Mouse (Mus musculus) intestine, postnatal 0 days (tissue): ENCODE data around the gene Ccdc107. TPM values are rescaled to one million over a fixed set of nuclear protein-coding genes. Genes with fewer than 3 reads are reported as not detected.

ENCODE experiments used
- ATAC-seq: fragments of 200-750 bp; cut with Nextera tagmentation; 2 replicates; pipeline ENCODE4 v1.8.0; 2017; ENCODE audit warnings: mild to moderate bottlenecking, moderate TSS enrichment, moderate library complexity
- H3K27ac ChIP-seq: fragments of 300-500 bp; sonication (generic); 2 replicates; pipeline ENCODE4 v1.5.1; 2014; ENCODE audit warnings: mild to moderate bottlenecking, low read depth, low read length, moderate library complexity
- H3K27me3 ChIP-seq: fragments of 300-500 bp; sonication (generic); replicated peaks from 2 replicates; pipeline ENCODE4 v1.6.1; 2014; ENCODE audit warnings: low read length, mixed read lengths; ENCODE audit not compliant: control insufficient read depth, insufficient read depth
- H3K36me3 ChIP-seq: fragments of 300-500 bp; sonication (generic); 2 replicates; pipeline ENCODE4 v1.6.1; 2014; ENCODE audit warnings: mild to moderate bottlenecking, moderate library complexity; ENCODE audit not compliant: control insufficient read depth, insufficient read depth
- H3K4me1 ChIP-seq: fragments of 300-500 bp; sonication (generic); replicated peaks from 2 replicates; pipeline ENCODE4 v1.6.1; 2014; ENCODE audit warnings: antibody characterized with exemption, low read length, mixed read lengths; ENCODE audit not compliant: control insufficient read depth, insufficient read depth
- H3K4me2 ChIP-seq: fragments of 300-500 bp; sonication (generic); replicated peaks from 2 replicates; pipeline ENCODE4 v1.6.1; 2014; ENCODE audit warnings: low read depth, mild to moderate bottlenecking, moderate library complexity
- H3K4me3 ChIP-seq: fragments of 300-500 bp; sonication (generic); 2 replicates; pipeline ENCODE4 v1.5.1; 2014; ENCODE audit warnings: low read depth, low read length
- H3K9ac ChIP-seq: fragments of 300-500 bp; sonication (generic); 2 replicates; pipeline ENCODE4 v1.6.1; 2014; ENCODE audit warnings: mild to moderate bottlenecking, low read depth, low read length
- H3K9me3 ChIP-seq: fragments of 300-500 bp; sonication (generic); 2 replicates; pipeline ENCODE4 v1.6.1; 2016; ENCODE audit warnings: mixed run types; ENCODE audit not compliant: control insufficient read depth
- CTCF ChIP-seq: sonication (generic); IDR thresholded peaks from 2 replicates; pipeline ENCODE4 v1.5.1; 2016; ENCODE audit warnings: low read depth, mild to moderate bottlenecking, control low read depth, antibody characterized with exemption, moderate library complexity
- WGBS: fragments of 180-500 bp; shearing (Covaris S2); extraction: QIAGEN DNeasy Blood & Tissue Kit; methylation state at CpG from one replicate; pipeline ENCODE4 v1.1.7; 2014; 5-methylcytosine and 5-hydroxymethylcytosine counted together
- polyA plus RNA-seq: library from polyadenylated mRNA; unstranded; fragments of >200 nt; fragmentation: Nextera tagmentation; extraction: Ambion mirVana; gene quantifications from 2 replicates; pipeline ENCODE4 v1.2.1, GENCODE M21; 2015

Gene Ccdc107
- polyA plus RNA-seq, 1 experiment from 2014 or later: 79.8 TPM

- Histone ChIP-seq H3K4me2 (peak overlapping the region; percentile 84), H3K27ac (no peak overlapping the region), H3K36me3 (peaks cover 6% of the 10 kb centered on the region; the same call in 1 of the 2 replicates), H3K9me3 (no peaks in the 10 kb centered on the region), H3K9ac (0 out of 2 replicates have a peak overlapping the region, but pooled peaks have one; percentile 17), H3K4me3 (peak overlapping the region; percentile 52), H3K27me3 (no peaks in the 10 kb centered on the region), H3K4me1 (peaks cover 3% of the 10 kb centered on the region; the same call in 1 of the 2 replicates)
- no peak for TF ChIP-seq CTCF
- ATAC-seq: no peak
- 62% methylated on average over 4 of the region's 4 CpGs for WGBS
These were observed 5.2 kb downstream of the Ccdc107 start for GRCm38 (mm10) chr4:43497946-43498345.

- no peaks in the 10 kb centered on the region for H3K9me3 ChIP-seq
- no peaks in the 10 kb centered on the region for H3K27me3 ChIP-seq
- peaks cover 6% of the 10 kb centered on the region; the same call in 1 of the 2 replicates for H3K36me3 ChIP-seq
- WGBS: 5% methylated on average over 8 of the region's 8 CpGs
- H3K27ac ChIP-seq: no peak overlapping the region
- peak overlapping the region; percentile 46; the same call in 1 of the 2 replicates for H3K9ac ChIP-seq
- peak; percentile 41; the same call in 1 of the 2 replicates for ATAC-seq
- peaks cover 3% of the 10 kb centered on the region; the same call in 1 of the 2 replicates for H3K4me1 ChIP-seq
- H3K4me3 ChIP-seq: peak overlapping the region; percentile 52
- H3K4me2 ChIP-seq: peak overlapping the region; percentile 84
- TF ChIP-seq CTCF: peak; percentile 69
These were observed 6.3 kb downstream of the Ccdc107 start for GRCm38 (mm10) chr4:43498983-43499382.

GRCm38 (mm10) chr4:43499407-43500333 lies 7.0 kb downstream of the Ccdc107 start, which contains the start of gene Arhgef39:
Gene Arhgef39, minus strand, starts transcription at chr4:43499695.
- peak within 1 kb of the TSS; percentile 84 for H3K4me2 ChIP-seq
- no peaks in the 10 kb centered on the region for H3K27me3 ChIP-seq
- H3K9ac ChIP-seq: peak within 1 kb of the TSS; percentile 46; the same call in 1 of the 2 replicates
- no peak for TF ChIP-seq CTCF
- H3K4me1 ChIP-seq: no peaks in the 10 kb centered on the region; the same call in none of the 2 replicates
- H3K36me3 ChIP-seq: peaks cover 6% of the 10 kb centered on the region; the same call in 1 of the 2 replicates
- 6% methylated on average over 50 of the region's 50 CpGs for whole genome bisulfite sequencing
- no peaks in the 10 kb centered on the region for H3K9me3 ChIP-seq
- H3K27ac ChIP-seq: no peak within 1 kb of the TSS
- ATAC-seq: peak; percentile 81
- H3K4me3 ChIP-seq: peak within 1 kb of the TSS; percentile 52

GRCm38 (mm10) chr4:43503041-43503440 lies 10.3 kb downstream of the Ccdc107 start:
- no peaks in the 10 kb centered on the region; the same call in none of the 2 replicates for H3K4me1 ChIP-seq
- no peak overlapping the region for H3K9ac ChIP-seq
- WGBS: 37% methylated on average over 2 of the region's 2 CpGs
- TF ChIP-seq CTCF: no peak
- H3K27ac ChIP-seq: no peak overlapping the region
- peak overlapping the region; percentile 13; the same call in 1 of the 2 replicates for H3K4me2 ChIP-seq
- H3K4me3 ChIP-seq: no peak overlapping the region
- H3K27me3 ChIP-seq: no peaks in the 10 kb centered on the region
- H3K9me3 ChIP-seq: no peaks in the 10 kb centered on the region
- ATAC-seq: peak; percentile 20; the same call in 1 of the 2 replicates
- H3K36me3 ChIP-seq: no peaks in the 10 kb centered on the region

- H3K4me3 ChIP-seq: no peak overlapping the region
- no peak overlapping the region for H3K27ac ChIP-seq
- H3K4me1 ChIP-seq: no peaks in the 10 kb centered on the region; the same call in 1 of the 2 replicates
- H3K36me3 ChIP-seq: no peaks in the 10 kb centered on the region
- H3K9me3 ChIP-seq: no peaks in the 10 kb centered on the region
- no peak overlapping the region for H3K9ac ChIP-seq
- no peak for TF ChIP-seq CTCF
- no peaks in the 10 kb centered on the region for H3K27me3 ChIP-seq
- WGBS: 49% methylated on average over 6 of the region's 6 CpGs
- H3K4me2 ChIP-seq: peak overlapping the region; percentile 13; the same call in 1 of the 2 replicates
- ATAC-seq: no peak
These were observed 10.8 kb downstream of the Ccdc107 start for GRCm38 (mm10) chr4:43503506-43503905.

GRCm38 (mm10) chr4:43504269-43504668 lies 11.6 kb downstream of the Ccdc107 start:
- no peak overlapping the region for H3K4me3 ChIP-seq
- no peaks in the 10 kb centered on the region for H3K9me3 ChIP-seq
- TF ChIP-seq CTCF: no peak
- H3K4me1 ChIP-seq: peaks cover 4% of the 10 kb centered on the region
- no peak overlapping the region for H3K4me2 ChIP-seq
- no peak overlapping the region for H3K9ac ChIP-seq
- no peaks in the 10 kb centered on the region for H3K36me3 ChIP-seq
- H3K27ac ChIP-seq: no peak overlapping the region
- WGBS: 50% methylated on average over 4 of the region's 4 CpGs
- H3K27me3 ChIP-seq: no peaks in the 10 kb centered on the region
- no peak for ATAC-seq
